Mouse (Mus musculus): ENCODE data around the gene Acer2.

- peak; percentile 52 for TF ChIP-seq CTCF (IDR thresholded peaks at IDR 0.05; ENCODE audit: low read depth)
- TF ChIP-seq EP300 (IDR thresholded peaks at IDR 0.05; ENCODE audit: low read depth), result no peak
These were observed 58.8 kb downstream of the Acer2 start for GRCm38 (mm10) chr4:86933026-86933425.

Measured in liver, postnatal 0 days (tissue).